Mouse (Mus musculus): ENCODE results near the gene Gpr137c.

DNA sequence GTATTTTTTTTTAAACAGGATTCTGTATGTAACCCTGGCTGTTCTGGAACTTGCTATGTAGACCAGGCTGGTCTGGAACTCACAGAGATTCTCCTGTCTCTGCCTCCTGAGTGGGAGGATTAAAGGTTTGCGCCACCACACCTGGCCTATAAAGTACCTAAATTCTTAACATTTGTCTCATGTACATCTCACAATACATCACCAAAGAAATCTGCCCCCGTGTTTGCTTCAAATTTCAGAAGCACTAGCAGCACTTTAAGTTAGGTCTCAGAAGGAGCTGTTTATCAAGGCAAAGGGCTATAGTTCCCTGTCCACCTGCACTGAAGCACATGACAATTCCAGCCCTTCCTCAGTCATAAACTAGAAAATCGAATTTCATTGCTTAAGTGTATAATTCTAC, 62.5 kb downstream of the Gpr137c start:
- TF ChIP-seq CTCF (IDR thresholded peaks at IDR 0.05; ENCODE audit: low read depth, low read length) (no peak), EP300 (IDR thresholded peaks at IDR 0.05; ENCODE audit: insufficient read depth, low read depth, low read length) (no peak)
